Mouse (Mus musculus) heart, embryonic 12.5 days (tissue): ENCODE results near the gene Celf5. TPM values are rescaled to one million over a fixed set of nuclear protein-coding genes. Genes with fewer than 3 reads are reported as not detected.

Experiments
- ATAC-seq: fragments of 200-750 bp; cut with Nextera tagmentation; 2 replicates; pipeline ENCODE4 v1.8.0; 2017; ENCODE audit warnings: moderate TSS enrichment, moderate library complexity; ENCODE audit not compliant: insufficient number of reproducible peaks, low FRiP score
- H3K27ac ChIP-seq: fragments of 300-500 bp; sonication (generic); 2 replicates; pipeline ENCODE4 v1.5.1; 2016; ENCODE audit warnings: mild to moderate bottlenecking, moderate library complexity; ENCODE audit not compliant: poor library complexity, severe bottlenecking
- H3K27me3 ChIP-seq: fragments of 300-500 bp; sonication (generic); replicated peaks from 2 replicates; pipeline ENCODE4 v1.6.1; 2016; ENCODE audit warnings: mild to moderate bottlenecking, moderate library complexity
- H3K36me3 ChIP-seq: fragments of 300-500 bp; sonication (generic); 2 replicates; pipeline ENCODE4 v1.6.1; 2016; ENCODE audit warnings: mild to moderate bottlenecking, moderate library complexity
- H3K4me1 ChIP-seq: fragments of 300-500 bp; sonication (generic); replicated peaks from 2 replicates; pipeline ENCODE4 v1.6.1; 2016; ENCODE audit warnings: mild to moderate bottlenecking
- H3K4me2 ChIP-seq: fragments of 300-500 bp; sonication (generic); 2 replicates; pipeline ENCODE4 v1.6.1; 2016; ENCODE audit warnings: mild to moderate bottlenecking, moderate library complexity
- H3K4me3 ChIP-seq: fragments of 300-500 bp; sonication (generic); 2 replicates; pipeline ENCODE4 v1.5.1; 2016; ENCODE audit warnings: mild to moderate bottlenecking
- H3K9ac ChIP-seq: fragments of 300-500 bp; sonication (generic); 2 replicates; pipeline ENCODE4 v1.6.1; 2016; ENCODE audit warnings: mild to moderate bottlenecking, moderate library complexity
- H3K9me3 ChIP-seq: fragments of 300-500 bp; sonication (generic); replicated peaks from 2 replicates; pipeline ENCODE4 v1.6.1; 2016; ENCODE audit warnings: mild to moderate bottlenecking, moderate library complexity
- WGBS: fragments of 180-500 bp; shearing (Covaris S2); methylation state at CpG from one replicate; pipeline ENCODE4 v1.1.7; 2016; 5-methylcytosine and 5-hydroxymethylcytosine counted together
- polyA plus RNA-seq: library from polyadenylated mRNA; unstranded; fragments of >200 nt; fragmentation: Nextera tagmentation; extraction: Ambion mirVana; gene quantifications from 2 replicates; pipeline ENCODE4 v1.2.1, GENCODE M21; 2016

Gene Celf5
- polyA plus RNA-seq, 1 experiment from 2014 or later, result 0.19 TPM

DNA sequence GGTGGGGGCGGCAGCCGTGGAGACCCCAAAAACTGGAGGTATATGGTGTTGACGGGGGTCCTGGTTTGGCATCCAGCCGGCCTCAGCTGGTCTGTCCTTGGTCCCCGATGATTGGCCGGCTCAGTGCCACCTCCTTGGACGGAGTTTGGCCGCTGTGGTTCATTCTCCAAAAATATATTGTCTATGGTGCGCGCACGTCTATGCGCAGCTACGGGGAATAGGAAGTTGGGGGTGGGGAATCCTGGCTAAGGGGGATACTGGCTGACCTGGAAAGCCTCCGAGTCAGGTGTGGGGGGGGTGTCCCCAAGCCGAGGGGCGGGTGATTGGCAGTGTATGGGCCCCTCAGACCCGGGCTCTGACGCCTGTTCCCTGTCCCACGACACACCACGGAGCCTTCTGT lies 22.0 kb downstream of the Celf5 start:
- H3K9me3 ChIP-seq, result no peaks in the 10 kb centered on the region
- no peak overlapping the region; the same call in 1 of the 2 replicates for H3K4me2 ChIP-seq
- no peak for ATAC-seq
- 0 out of 2 replicates have a peak overlapping the region, but pooled peaks have one; percentile 11 for H3K4me3 ChIP-seq
- peaks cover 100% of the 10 kb centered on the region for H3K27me3 ChIP-seq
- no peaks in the 10 kb centered on the region for H3K36me3 ChIP-seq
- peaks cover 7% of the 10 kb centered on the region for H3K4me1 ChIP-seq
- H3K9ac ChIP-seq, result no peak overlapping the region
- WGBS, result 25% methylated on average over 20 of the region's 20 CpGs
- H3K27ac ChIP-seq, result no peak overlapping the region

GRCm38 (mm10) chr10:81459399-81459798 lies 23.1 kb downstream of the Celf5 start:
- H3K4me1 ChIP-seq, result peaks cover 5% of the 10 kb centered on the region
- no peak overlapping the region for H3K4me2 ChIP-seq
- no peaks in the 10 kb centered on the region for H3K9me3 ChIP-seq
- H3K9ac ChIP-seq, result no peak overlapping the region
- H3K27me3 ChIP-seq, result peaks cover 100% of the 10 kb centered on the region
- no peak overlapping the region for H3K27ac ChIP-seq
- no peaks in the 10 kb centered on the region for H3K36me3 ChIP-seq
- 67% methylated on average over 21 of the region's 21 CpGs for WGBS
- ATAC-seq, result no peak
- H3K4me3 ChIP-seq, result no peak overlapping the region

DNA sequence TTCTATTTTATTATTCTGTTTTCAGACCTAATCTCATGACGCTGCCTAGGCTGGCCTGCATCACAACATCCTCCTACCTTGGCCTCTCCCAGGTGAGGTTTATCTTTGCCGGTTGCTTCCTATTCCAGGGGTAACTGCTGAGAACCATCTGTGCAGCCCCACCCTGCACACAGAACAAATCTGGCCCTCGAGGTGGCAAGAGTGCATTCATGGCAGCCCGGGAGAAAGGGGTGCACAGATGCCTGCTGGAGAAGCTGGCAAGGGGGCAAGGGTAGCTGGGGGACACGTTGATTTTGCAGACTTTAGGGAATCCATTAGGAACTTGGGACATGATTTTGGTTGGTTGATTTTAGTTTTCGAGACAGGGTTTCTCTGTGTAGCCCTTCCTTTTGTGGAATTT lies 24.2 kb downstream of the Celf5 start:
- H3K9me3 ChIP-seq, result no peaks in the 10 kb centered on the region
- no peak overlapping the region for H3K9ac ChIP-seq
- H3K27me3 ChIP-seq, result peaks cover 100% of the 10 kb centered on the region
- no peak overlapping the region for H3K27ac ChIP-seq
- no peak overlapping the region for H3K4me2 ChIP-seq
- H3K4me3 ChIP-seq, result no peak overlapping the region
- no peak for ATAC-seq
- WGBS, result 81% methylated on average over 6 of the region's 6 CpGs
- H3K36me3 ChIP-seq, result no peaks in the 10 kb centered on the region
- no peaks in the 10 kb centered on the region; the same call in 1 of the 2 replicates for H3K4me1 ChIP-seq

DNA sequence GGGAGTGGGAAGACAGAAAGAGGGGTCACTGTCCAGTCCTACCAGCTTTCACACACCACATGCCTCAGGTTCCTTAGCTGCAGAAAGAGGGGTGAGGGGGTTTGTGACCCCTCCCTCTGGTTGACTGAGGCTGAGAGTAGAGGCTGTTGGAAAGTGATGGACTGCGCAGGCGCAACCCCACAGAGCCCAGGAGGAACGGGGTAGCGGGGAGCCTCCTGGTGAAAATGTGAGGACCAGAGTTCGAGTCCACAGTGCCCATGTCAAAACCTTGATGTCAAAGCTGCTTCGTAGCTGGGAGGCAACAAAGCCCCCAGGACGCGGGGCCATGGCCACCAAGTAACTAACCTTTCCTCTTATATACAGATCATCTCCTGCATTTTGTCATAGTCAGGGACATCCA lies 24.9 kb downstream of the Celf5 start:
- Histone ChIP-seq H3K9ac (no peak overlapping the region), H3K27ac (no peak overlapping the region), H3K4me2 (no peak overlapping the region), H3K4me3 (no peak overlapping the region), H3K27me3 (peaks cover 100% of the 10 kb centered on the region), H3K9me3 (no peaks in the 10 kb centered on the region), H3K4me1 (peaks cover under 1% of the 10 kb centered on the region; the same call in 1 of the 2 replicates), H3K36me3 (no peaks in the 10 kb centered on the region)
- 80% methylated on average over 8 of the region's 8 CpGs for WGBS
- ATAC-seq, result no peak

- ATAC-seq, result no peak
- no peak overlapping the region for H3K27ac ChIP-seq
- H3K27me3 ChIP-seq, result peaks cover 100% of the 10 kb centered on the region
- H3K36me3 ChIP-seq, result no peaks in the 10 kb centered on the region
- H3K4me3 ChIP-seq, result no peak overlapping the region
- H3K4me1 ChIP-seq, result peaks cover 5% of the 10 kb centered on the region; the same call in 1 of the 2 replicates
- 35% methylated on average over 12 of the region's 12 CpGs for WGBS
- H3K4me2 ChIP-seq, result no peak overlapping the region
- H3K9me3 ChIP-seq, result no peaks in the 10 kb centered on the region
- no peak overlapping the region for H3K9ac ChIP-seq
Observed at GRCm38 (mm10) chr10:81456983-81457563, 25.4 kb downstream of the Celf5 start.

DNA sequence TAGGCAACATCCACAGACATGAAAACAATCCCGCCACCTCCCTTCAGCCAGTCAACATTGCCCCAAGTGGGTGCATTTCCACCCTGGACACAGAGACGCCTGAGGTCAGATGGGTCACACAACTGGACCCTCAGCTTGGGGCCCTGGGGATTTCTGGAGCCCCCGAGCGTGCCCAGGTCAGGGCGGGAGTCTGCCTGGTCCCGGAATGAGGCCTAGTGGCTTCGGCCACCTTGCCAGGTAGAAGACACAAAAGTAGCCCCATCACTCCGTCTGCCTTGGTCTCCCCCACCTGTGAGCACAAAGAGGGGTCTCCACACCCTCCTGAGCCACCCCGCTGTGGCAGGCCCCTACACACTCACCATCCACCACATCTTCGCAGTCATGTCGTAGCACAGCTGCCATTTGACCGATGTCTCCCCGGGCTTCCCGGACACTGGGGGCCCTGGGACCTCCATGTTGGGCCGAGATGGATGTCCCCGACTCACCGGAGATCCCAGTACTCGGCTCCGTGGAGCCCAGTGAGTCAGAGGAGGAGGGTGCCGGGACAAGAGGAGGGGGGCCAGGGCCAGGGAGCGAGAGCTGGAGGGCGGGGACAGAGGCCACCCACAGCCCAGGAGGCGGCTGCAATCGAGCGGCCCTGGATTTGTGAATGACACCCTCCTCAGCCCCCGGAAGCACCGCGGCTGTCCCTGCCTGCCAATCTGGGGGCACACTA lies 27.2 kb downstream of the Celf5 start, which contains the start of gene Nfic:
Gene Nfic, minus strand, starts transcription at position 455 of the 715 bp plus-strand sequence.
- H3K36me3 ChIP-seq, result no peaks in the 10 kb centered on the region
- H3K4me2 ChIP-seq, result no peak within 1 kb of the TSS
- no peak for ATAC-seq
- no peak within 1 kb of the TSS for H3K4me3 ChIP-seq
- no peak within 1 kb of the TSS for H3K27ac ChIP-seq
- 58% methylated on average over 28 of the region's 28 CpGs for whole genome bisulfite sequencing
- peaks cover 100% of the 10 kb centered on the region for H3K27me3 ChIP-seq
- no peaks in the 10 kb centered on the region for H3K9me3 ChIP-seq
- peaks cover 5% of the 10 kb centered on the region; the same call in 1 of the 2 replicates for H3K4me1 ChIP-seq
- no peak within 1 kb of the TSS for H3K9ac ChIP-seq

DNA sequence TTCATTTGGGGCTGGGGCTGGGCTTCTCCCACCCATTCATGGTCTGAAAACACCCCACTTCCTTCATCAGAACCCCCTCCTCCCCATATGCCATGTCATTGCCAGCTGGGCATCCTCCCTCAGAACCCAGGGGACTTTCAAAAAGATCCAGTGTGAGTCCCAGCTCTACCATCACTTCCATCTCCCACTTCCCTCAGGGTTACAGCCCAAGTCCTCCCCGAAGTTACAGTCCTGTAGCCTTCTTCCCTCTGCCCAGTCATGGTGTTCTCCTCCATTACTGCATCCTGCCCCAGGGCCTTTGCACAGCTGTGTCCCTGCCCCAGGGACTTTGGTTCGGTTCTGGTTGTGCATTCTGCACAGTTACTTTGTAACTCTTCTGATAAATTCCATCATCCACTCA lies 28.4 kb downstream of the Celf5 start:
- H3K36me3 ChIP-seq, result no peaks in the 10 kb centered on the region
- 67% methylated on average over 2 of the region's 2 CpGs for WGBS

DNA sequence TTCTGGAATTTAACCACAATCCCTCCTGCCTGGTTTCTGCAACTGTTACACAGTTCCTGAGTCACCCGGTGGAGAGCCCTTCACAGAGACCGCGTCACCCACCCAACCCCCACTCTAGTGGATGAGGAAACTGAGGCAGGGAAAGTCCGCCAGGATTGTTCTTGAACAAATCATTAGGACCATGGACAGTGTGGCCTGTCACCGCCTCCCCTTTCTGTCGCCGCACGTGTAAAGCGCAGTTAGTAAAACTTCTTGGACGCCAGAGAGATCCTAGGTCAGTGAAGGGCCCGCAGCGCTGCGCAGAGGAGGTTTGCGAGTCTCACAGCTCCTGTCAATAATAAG lies 29.6 kb downstream of the Celf5 start:
- Histone ChIP-seq H3K27me3 (peaks cover 85% of the 10 kb centered on the region), H3K9ac (no peak overlapping the region), H3K9me3 (no peaks in the 10 kb centered on the region), H3K4me1 (0 out of 2 replicates have a peak, but pooled peaks cover 5% of the 10 kb centered on the region), H3K4me2 (peak overlapping the region; percentile 9; the same call in 1 of the 2 replicates), H3K36me3 (no peaks in the 10 kb centered on the region), H3K27ac (no peak overlapping the region), H3K4me3 (no peak overlapping the region)
- ATAC-seq, result no peak
- 3% methylated on average over 14 of the region's 14 CpGs for WGBS

More for the DNA sequence above, 28.4 kb downstream of the Celf5 start:
- H3K9ac ChIP-seq, result no peak overlapping the region
- H3K4me1 ChIP-seq, result 0 out of 2 replicates have a peak, but pooled peaks cover 5% of the 10 kb centered on the region
- no peak for ATAC-seq
- no peaks in the 10 kb centered on the region for H3K9me3 ChIP-seq
- H3K27ac ChIP-seq, result no peak overlapping the region
- peaks cover 89% of the 10 kb centered on the region for H3K27me3 ChIP-seq
- no peak overlapping the region for H3K4me3 ChIP-seq
- H3K4me2 ChIP-seq, result no peak overlapping the region

GRCm38 (mm10) chr10:81452237-81452946 lies 30.1 kb downstream of the Celf5 start:
- H3K4me3 ChIP-seq, result no peak overlapping the region

DNA sequence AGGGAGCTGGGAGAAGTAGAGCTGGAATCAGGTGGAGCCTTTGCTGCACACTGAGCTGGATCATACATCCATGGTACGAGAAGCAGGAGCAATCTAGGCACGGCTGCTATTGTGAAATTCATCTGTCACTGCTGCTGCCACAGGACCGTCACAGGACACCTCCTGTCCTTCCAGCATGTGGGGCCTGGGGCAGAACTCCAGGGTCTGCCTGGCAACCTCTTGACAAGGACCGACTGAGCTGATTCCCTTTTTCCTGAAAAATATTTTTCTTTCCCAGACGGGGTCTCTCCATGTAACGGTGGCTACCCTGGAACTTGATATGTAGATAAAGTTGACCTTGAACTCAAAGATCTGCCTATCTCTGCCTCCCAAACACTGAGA lies 31.2 kb downstream of the Celf5 start:
- ATAC-seq, result no peak
- 41% methylated on average over 6 of the region's 6 CpGs for WGBS

More at GRCm38 (mm10) chr10:81452237-81452946, 30.1 kb downstream of the Celf5 start:
- ATAC-seq, result no peak
- H3K9me3 ChIP-seq, result no peaks in the 10 kb centered on the region
- H3K4me1 ChIP-seq, result 0 out of 2 replicates have a peak, but pooled peaks cover 5% of the 10 kb centered on the region
- no peak overlapping the region; the same call in 1 of the 2 replicates for H3K9ac ChIP-seq
- peaks cover 82% of the 10 kb centered on the region for H3K27me3 ChIP-seq
- 8% methylated on average over 36 of the region's 36 CpGs for WGBS
- H3K4me2 ChIP-seq, result peak overlapping the region; percentile 9; the same call in 1 of the 2 replicates
- H3K27ac ChIP-seq, result no peak overlapping the region
- H3K36me3 ChIP-seq, result no peaks in the 10 kb centered on the region

More for the DNA sequence above, 31.2 kb downstream of the Celf5 start:
- Histone ChIP-seq H3K9ac (no peak overlapping the region), H3K9me3 (no peaks in the 10 kb centered on the region), H3K4me1 (0 out of 2 replicates have a peak, but pooled peaks cover 5% of the 10 kb centered on the region), H3K4me2 (no peak overlapping the region), H3K36me3 (no peaks in the 10 kb centered on the region), H3K27ac (no peak overlapping the region), H3K4me3 (no peak overlapping the region), H3K27me3 (peaks cover 78% of the 10 kb centered on the region)
